Comparison of ENCODE assay signal across 8 mouse cellular contexts in the genomic region with DNA sequence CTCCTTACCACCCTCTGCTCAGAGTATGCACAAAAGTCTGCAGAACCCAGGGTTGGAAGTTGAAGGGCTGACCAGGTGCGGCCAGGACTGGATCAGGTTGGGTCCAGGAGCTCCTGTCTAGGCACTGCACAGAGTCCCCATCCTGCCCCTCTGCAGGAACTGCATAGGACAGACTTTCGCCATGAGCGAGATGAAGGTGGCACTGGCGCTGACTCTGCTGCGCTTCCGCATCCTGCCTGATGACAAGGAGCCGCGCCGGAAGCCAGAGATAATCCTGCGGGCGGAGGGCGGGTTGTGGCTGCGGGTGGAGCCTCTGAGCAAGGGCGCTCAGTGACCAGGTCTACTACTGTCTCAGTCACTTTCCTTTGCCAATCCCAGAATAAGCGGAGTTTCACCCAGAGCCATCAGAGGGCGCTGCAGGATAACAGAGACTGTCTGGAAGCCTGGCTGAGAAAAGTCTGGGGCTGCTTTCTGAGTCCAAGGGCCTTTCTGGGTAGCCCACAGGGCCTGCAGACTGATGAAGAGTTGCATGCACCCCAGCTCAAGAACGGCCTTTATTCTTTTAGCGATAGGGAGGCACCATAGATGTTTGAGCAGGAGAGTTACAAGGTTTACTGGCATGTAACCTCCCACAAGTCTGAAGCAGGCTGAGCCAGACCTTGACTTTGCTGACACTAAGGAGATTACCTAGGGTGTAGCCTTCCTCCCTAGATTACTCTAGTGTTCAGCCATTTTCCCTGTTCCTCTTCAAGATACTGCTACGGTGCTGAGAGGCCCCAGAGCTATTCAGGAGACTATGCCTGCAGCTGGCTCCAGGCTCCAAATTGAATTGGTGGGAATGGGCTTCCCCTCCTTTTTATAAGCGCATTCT. TPM values are rescaled to one million over a fixed set of nuclear protein-coding genes. Genes with fewer than 3 reads are reported as not detected.
A peak's percentile ranks its signal among the peaks of the same experiment; 100 is the strongest.
DNase-seq lines count a peak whose midpoint lies in the region; ATAC-seq and TF ChIP-seq lines count a peak whose summit lies in the region.

No protein-coding gene starts in this region.

- no peaks in the 10 kb centered on the region for H3K27me3 ChIP-seq in E14TG2a.4 (ENCODE audit: insufficient read depth, low read length)
- H3K27me3 ChIP-seq in heart, embryonic 15.5 days: no peaks in the 10 kb centered on the region
- no peaks in the 10 kb centered on the region for H3K27me3 ChIP-seq in liver, embryonic 11.5 days (replicated peaks; ENCODE audit: control insufficient read depth, insufficient read depth, low read length)
- H3K27me3 ChIP-seq in stomach, embryonic 16.5 days (ENCODE audit: control insufficient read depth, insufficient read depth, low read length): no peaks in the 10 kb centered on the region

- 12% methylated on average over 20 of the region's 20 CpGs for WGBS in heart, embryonic 15.5 days
- WGBS in liver, embryonic 11.5 days: 10% methylated on average over 20 of the region's 20 CpGs
- WGBS in stomach, embryonic 16.5 days: 15% methylated on average over 20 of the region's 20 CpGs

- H3K4me1 ChIP-seq in E14TG2a.4 (replicated peaks; ENCODE audit: low read depth, low read length): peaks cover 26% of the 10 kb centered on the region
- H3K4me1 ChIP-seq in heart, embryonic 15.5 days (replicated peaks): peaks cover 5% of the 10 kb centered on the region
- H3K4me1 ChIP-seq in liver, embryonic 11.5 days (replicated peaks; ENCODE audit: control insufficient read depth, insufficient read depth, low read length): peaks cover 2% of the 10 kb centered on the region; the same call in 1 of the 2 replicates
- no peaks in the 10 kb centered on the region for H3K4me1 ChIP-seq in stomach, embryonic 16.5 days (ENCODE audit: control insufficient read depth, insufficient read depth, low read length)

- ATAC-seq in erythroid progenitor cell, adult 5-6 weeks (replicated peaks; ENCODE audit: low FRiP score, poor library complexity, severe bottlenecking): 0 out of 2 replicates have a peak, but pooled peaks have one; percentile 34
- ATAC-seq in heart, embryonic 15.5 days (replicated peaks; ENCODE audit: insufficient number of reproducible peaks, insufficient read depth, low FRiP score, low read depth): peak; percentile 62
- ATAC-seq in liver, embryonic 11.5 days (replicated peaks; ENCODE audit: low FRiP score): peak; percentile 85
- ATAC-seq in stomach, embryonic 16.5 days (ENCODE audit: insufficient read depth, low FRiP score): peak; percentile 90

- H3K27ac ChIP-seq in heart, embryonic 15.5 days: no peak overlapping the region
- no peak overlapping the region for H3K27ac ChIP-seq in liver, embryonic 11.5 days (ENCODE audit: low read depth, low read length)
- no peak overlapping the region for H3K27ac ChIP-seq in stomach, embryonic 16.5 days (ENCODE audit: low read length)

- TF ChIP-seq CTCF in E14TG2a.4 (conservative IDR thresholded peaks at IDR 0.05; ENCODE audit: low read length): peak; percentile 88

- H3K9me3 ChIP-seq in E14TG2a.4 (ENCODE audit: low read length): peaks cover 8% of the 10 kb centered on the region
- H3K9me3 ChIP-seq in heart, embryonic 15.5 days (replicated peaks): no peaks in the 10 kb centered on the region
- no peaks in the 10 kb centered on the region for H3K9me3 ChIP-seq in liver, embryonic 11.5 days (ENCODE audit: control insufficient read depth, low read length)
- no peaks in the 10 kb centered on the region for H3K9me3 ChIP-seq in stomach, embryonic 16.5 days (replicated peaks; ENCODE audit: control insufficient read depth, low read length)

- peak overlapping the region; percentile 77 for H3K4me3 ChIP-seq in E14TG2a.4 (replicated peaks; ENCODE audit: low read length)
- H3K4me3 ChIP-seq in heart, embryonic 15.5 days: peak overlapping the region; percentile 43
- peak overlapping the region; percentile 38 for H3K4me3 ChIP-seq in liver, embryonic 11.5 days (ENCODE audit: low read depth, low read length)
- H3K4me3 ChIP-seq in stomach, embryonic 16.5 days (replicated peaks; ENCODE audit: low read length): peak overlapping the region; percentile 24

- H3K36me3 ChIP-seq in E14TG2a.4 (ENCODE audit: insufficient read depth, low read length): no peaks in the 10 kb centered on the region
- H3K36me3 ChIP-seq in heart, embryonic 15.5 days: no peaks in the 10 kb centered on the region
- no peaks in the 10 kb centered on the region for H3K36me3 ChIP-seq in liver, embryonic 11.5 days (ENCODE audit: control insufficient read depth, insufficient read depth, low read length)
- H3K36me3 ChIP-seq in stomach, embryonic 16.5 days (ENCODE audit: control insufficient read depth, insufficient read depth, low read length): no peaks in the 10 kb centered on the region

- peak overlapping the region; percentile 67 for H3K4me2 ChIP-seq in heart, embryonic 15.5 days
- H3K4me2 ChIP-seq in liver, embryonic 11.5 days: peak overlapping the region; percentile 64
- H3K4me2 ChIP-seq in stomach, embryonic 16.5 days (ENCODE audit: low read depth, low read length): peak overlapping the region; percentile 39

- peak overlapping the region; percentile 38; the same call in 1 of the 2 replicates for H3K9ac ChIP-seq in heart, embryonic 15.5 days
- peak overlapping the region; percentile 37 for H3K9ac ChIP-seq in liver, embryonic 11.5 days (ENCODE audit: low read depth, low read length)
- peak overlapping the region; percentile 46; the same call in 1 of the 2 replicates for H3K9ac ChIP-seq in stomach, embryonic 16.5 days (ENCODE audit: low read length)

- DNase-seq in brain, embryonic 18.5 days (ENCODE audit: low read depth, low spot score): peak; percentile 62
- DNase-seq in kidney, postnatal 14 days: peak; percentile 75
- DNase-seq in liver, embryonic 11.5 days (ENCODE audit: low spot score): peak; percentile 77
- DNase-seq in naive thymus-derived CD4-positive, alpha-beta T cell, adult 2 months (ENCODE audit: low read depth): peak; percentile 87

RNA-seq across cellular contexts. Expression of a gene that starts 14.8 kb away (rescaled TPM):
- total RNA-seq in erythroid progenitor cell, adult 5-6 weeks (2015; ENCODE audit: low replicate concordance): 1.7 and 7.2 TPM in 2 replicates
- 5.3 TPM in 1 of 2 replicates, not detected in the other for total RNA-seq in erythroid progenitor cell, adult 5-6 weeks (2017; ENCODE audit: low replicate concordance)
- polyA plus RNA-seq in heart, embryonic 15.5 days (2015; fragmentation: Nextera tagmentation; extraction: Ambion mirVana): 15.2 and 18.9 TPM in 2 replicates
- 5.8 and 6.1 TPM in 2 replicates for polyA plus RNA-seq in liver, embryonic 11.5 days (2014; fragmentation: Nextera tagmentation; extraction: Ambion mirVana)
- 26.4 and 28.7 TPM in 2 replicates for polyA plus RNA-seq in stomach, embryonic 16.5 days (2015; fragmentation: Nextera tagmentation; extraction: Ambion mirVana)

RNA-seq across cellular contexts. Expression of a gene that starts 45.3 kb away (rescaled TPM):
- not detected in 2 replicates for total RNA-seq in erythroid progenitor cell, adult 5-6 weeks (2015; ENCODE audit: low replicate concordance)
- not detected in 2 replicates for total RNA-seq in erythroid progenitor cell, adult 5-6 weeks (2017; ENCODE audit: low replicate concordance)
- 7.0 and 7.3 TPM in 2 replicates for polyA plus RNA-seq in heart, embryonic 15.5 days (2015; fragmentation: Nextera tagmentation; extraction: Ambion mirVana)
- 1.5 and 2.2 TPM in 2 replicates for polyA plus RNA-seq in liver, embryonic 11.5 days (2014; fragmentation: Nextera tagmentation; extraction: Ambion mirVana)
- polyA plus RNA-seq in stomach, embryonic 16.5 days (2015; fragmentation: Nextera tagmentation; extraction: Ambion mirVana): 7.2 and 7.5 TPM in 2 replicates

Comparison
In these comparisons a context has a peak if more than half of its experiments do, and no peak if none do; other contexts are left out.
1. H3K4me3 ChIP-seq: peak in every context shown above with its lines; median percentile 77 in E14TG2a.4; 43 in heart, embryonic 15.5 days; 38 in liver, embryonic 11.5 days; 24 in stomach, embryonic 16.5 days.
2. ATAC-seq: peak in every context shown above with its lines; median percentile 90 in stomach, embryonic 16.5 days; 85 in liver, embryonic 11.5 days; 62 in heart, embryonic 15.5 days; 34 in erythroid progenitor cell, adult 5-6 weeks.